Mouse (Mus musculus): ENCODE results near the gene Gemin2.

DNA sequence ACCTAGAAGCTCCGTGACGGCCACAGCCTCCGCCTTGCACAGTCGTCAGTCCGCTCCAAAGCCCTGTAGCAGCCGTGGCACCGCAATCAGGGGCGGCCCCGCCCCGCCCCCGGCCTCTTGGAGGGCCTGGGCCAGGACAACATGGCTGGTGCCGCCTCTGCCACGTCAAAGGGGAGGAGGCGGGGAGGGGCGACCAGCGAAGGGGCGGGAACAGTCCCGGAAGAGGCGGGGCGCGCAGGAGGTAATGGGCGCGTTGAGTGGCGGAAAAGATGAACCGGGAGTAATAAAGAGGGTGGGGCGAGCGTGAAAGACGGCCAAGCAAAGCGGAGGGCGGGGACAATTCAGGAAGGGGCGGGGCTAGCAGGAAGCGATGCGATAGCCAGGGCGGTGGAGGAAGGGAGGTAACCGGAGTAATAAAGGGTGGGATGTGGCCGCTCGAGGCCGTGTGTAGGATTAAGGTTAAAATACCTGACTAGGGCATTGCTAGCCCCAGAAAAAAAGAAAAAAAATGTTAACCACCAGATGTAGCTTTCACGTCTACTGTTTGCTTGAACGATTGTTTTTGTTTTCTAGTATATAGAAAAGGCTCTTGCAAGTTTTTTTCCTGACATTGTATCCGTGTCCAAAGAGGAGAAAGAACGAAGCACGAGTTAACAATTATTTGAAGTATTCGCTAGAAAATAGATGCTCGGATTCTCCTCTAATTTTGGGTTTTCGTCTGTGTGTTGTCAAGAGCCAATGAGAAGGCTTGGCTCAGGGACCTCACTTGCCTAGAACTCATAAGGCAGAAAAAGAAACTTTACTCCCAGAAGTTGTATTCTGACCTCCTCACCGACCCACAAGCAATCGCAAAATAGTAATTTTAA lies 1.1 kb upstream of the Gemin2 start, which contains the start of gene Sec23a:
- TF ChIP-seq POLR2A (IDR thresholded peaks at IDR 0.05; ENCODE audit: borderline replicate concordance, extremely low read depth, low read depth, low read length), result peak; percentile 95; the same call in 1 of the 2 replicates
- TF ChIP-seq CTCF (IDR thresholded peaks at IDR 0.05; ENCODE audit: insufficient read depth, low read length), result no peak
